Mouse (Mus musculus) forebrain, embryonic 10.5 days (tissue): ENCODE results near the gene Vac14. TPM values are rescaled to one million over a fixed set of nuclear protein-coding genes. Genes with fewer than 3 reads are reported as not detected.

Source experiments
- DNase-seq: peaks from one replicate; pipeline ENCODE4 v3.0.0-alpha.2; 2017; ENCODE audit warnings: low spot score; ENCODE audit errors: extremely low spot score
- H3K27ac ChIP-seq: fragments of 300-500 bp; sonication (generic); 2 replicates; pipeline ENCODE4 v1.5.1; 2016; ENCODE audit warnings: mild to moderate bottlenecking
- H3K27me3 ChIP-seq: fragments of 300-500 bp; sonication (generic); 2 replicates; pipeline ENCODE4 v1.6.1; 2016; ENCODE audit warnings: mild to moderate bottlenecking; ENCODE audit not compliant: poor library complexity, severe bottlenecking
- H3K36me3 ChIP-seq: fragments of 300-500 bp; sonication (generic); replicated peaks from 2 replicates; pipeline ENCODE4 v1.6.1; 2016; ENCODE audit warnings: mild to moderate bottlenecking, moderate library complexity
- H3K4me1 ChIP-seq: fragments of 300-500 bp; sonication (generic); 2 replicates; pipeline ENCODE4 v1.6.1; 2016
- H3K4me3 ChIP-seq: fragments of 300-500 bp; sonication (generic); 2 replicates; pipeline ENCODE4 v1.5.1; 2016; ENCODE audit warnings: mild to moderate bottlenecking, moderate library complexity
- H3K9me3 ChIP-seq: fragments of 300-500 bp; sonication (generic); 2 replicates; pipeline ENCODE4 v1.6.1; 2016; ENCODE audit warnings: mild to moderate bottlenecking, moderate library complexity
- WGBS: fragments of 180-500 bp; shearing (Covaris S2); methylation state at CpG from one replicate; pipeline ENCODE4 v1.1.7; 2016; 5-methylcytosine and 5-hydroxymethylcytosine counted together
- polyA plus RNA-seq: library from polyadenylated mRNA; unstranded; fragments of >200 nt; fragmentation: Nextera tagmentation; extraction: Ambion mirVana; gene quantifications from 2 replicates; pipeline ENCODE4 v1.2.1, GENCODE M21; 2016

The Vac14 gene
- polyA plus RNA-seq, 1 experiment from 2014 or later = 29.9 TPM

DNA sequence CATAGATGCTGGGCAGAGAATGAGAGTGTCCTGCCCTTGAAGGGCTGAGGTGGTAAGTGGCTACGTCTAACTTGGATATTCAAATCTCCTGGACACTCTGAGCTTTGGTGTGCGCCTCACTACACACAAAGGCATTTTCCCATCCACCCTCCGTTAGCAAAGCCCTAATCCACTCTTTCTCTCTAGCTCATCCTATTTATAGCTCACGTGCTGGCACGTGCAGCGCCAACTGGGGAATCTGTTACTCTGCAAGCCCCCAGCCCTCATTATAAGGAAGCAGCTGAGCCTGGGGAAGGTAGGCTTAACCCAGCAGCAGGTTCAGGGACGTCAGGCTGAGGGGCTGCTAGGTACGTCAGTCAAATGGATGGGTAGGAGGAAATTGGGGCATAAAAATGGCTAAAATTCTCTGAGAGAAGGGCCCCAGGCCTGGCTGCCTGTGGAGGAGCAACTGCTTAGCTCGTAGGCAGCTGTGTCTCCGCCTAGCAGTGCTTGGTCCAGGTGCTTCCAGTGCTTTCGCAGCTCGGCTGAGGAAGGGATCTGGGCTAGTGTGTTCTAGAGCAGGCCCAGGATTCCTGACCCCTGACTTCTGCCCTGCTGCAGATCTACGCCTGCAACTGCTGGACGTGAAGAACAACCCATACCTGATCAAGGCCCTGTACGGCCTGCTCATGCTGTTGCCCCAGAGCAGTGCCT is 96.6 kb downstream of the Vac14 start:
- peaks cover 60% of the 10 kb centered on the region for H3K36me3 ChIP-seq
- H3K4me1 ChIP-seq = peaks cover 45% of the 10 kb centered on the region
- no peak overlapping the region for H3K4me3 ChIP-seq
- WGBS = 79% methylated on average over 15 of the region's 15 CpGs
- peak overlapping the region; percentile 16 for H3K27ac ChIP-seq
- H3K27me3 ChIP-seq = peaks cover 10% of the 10 kb centered on the region
- no peaks in the 10 kb centered on the region for H3K9me3 ChIP-seq
- no peak for DNase-seq

DNA sequence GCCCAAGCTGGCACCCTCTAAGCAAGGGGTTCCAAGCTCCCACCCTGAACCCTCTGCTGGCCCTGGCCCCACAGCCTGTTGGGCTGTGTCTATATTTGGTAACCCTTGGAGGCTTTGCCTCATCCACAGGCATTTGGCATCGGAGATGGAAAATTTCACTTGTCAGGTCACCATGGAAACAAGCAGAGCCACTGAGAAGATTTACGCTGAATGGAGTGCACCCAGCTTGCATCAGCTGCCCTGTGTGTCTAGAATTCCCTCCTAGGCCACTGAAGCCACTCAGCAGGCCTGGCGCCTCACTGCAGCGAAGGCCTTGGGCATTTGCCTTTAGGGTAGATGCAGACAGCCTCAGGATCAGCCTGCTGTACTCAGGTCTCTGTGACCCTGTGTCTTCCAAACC is 97.7 kb downstream of the Vac14 start:
- no peaks in the 10 kb centered on the region for H3K9me3 ChIP-seq
- H3K4me3 ChIP-seq = no peak overlapping the region
- WGBS = 88% methylated on average over 4 of the region's 4 CpGs
- peaks cover 17% of the 10 kb centered on the region for H3K27me3 ChIP-seq
- H3K36me3 ChIP-seq = peaks cover 49% of the 10 kb centered on the region
- H3K27ac ChIP-seq = 0 out of 2 replicates have a peak overlapping the region, but pooled peaks have one; percentile 41
- H3K4me1 ChIP-seq = peaks cover 52% of the 10 kb centered on the region
- no peak for DNase-seq

DNA sequence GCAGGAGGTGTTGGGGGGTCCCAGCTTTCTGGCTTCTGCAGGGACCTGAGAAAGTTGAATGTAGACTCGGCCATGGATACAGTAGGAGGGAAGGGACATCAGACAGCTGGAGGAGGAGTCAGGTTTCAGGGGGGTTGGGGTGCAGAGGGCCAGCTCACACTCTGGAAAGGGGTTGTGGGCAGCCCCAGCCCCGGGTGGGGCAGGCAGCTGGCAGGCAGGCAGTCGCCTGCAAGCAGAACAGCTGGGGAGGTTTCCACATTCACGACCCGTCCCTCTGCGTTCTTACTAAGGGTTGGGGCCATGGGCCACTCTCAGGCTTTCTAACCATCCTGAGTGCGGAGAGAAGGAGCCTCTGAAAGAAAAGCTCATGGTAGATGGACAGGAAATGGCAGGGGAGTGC is 98.7 kb downstream of the Vac14 start:
- WGBS = 71% methylated on average over 7 of the region's 7 CpGs
- H3K27ac ChIP-seq = 0 out of 2 replicates have a peak overlapping the region, but pooled peaks have one; percentile 25
- no peak for DNase-seq

DNA sequence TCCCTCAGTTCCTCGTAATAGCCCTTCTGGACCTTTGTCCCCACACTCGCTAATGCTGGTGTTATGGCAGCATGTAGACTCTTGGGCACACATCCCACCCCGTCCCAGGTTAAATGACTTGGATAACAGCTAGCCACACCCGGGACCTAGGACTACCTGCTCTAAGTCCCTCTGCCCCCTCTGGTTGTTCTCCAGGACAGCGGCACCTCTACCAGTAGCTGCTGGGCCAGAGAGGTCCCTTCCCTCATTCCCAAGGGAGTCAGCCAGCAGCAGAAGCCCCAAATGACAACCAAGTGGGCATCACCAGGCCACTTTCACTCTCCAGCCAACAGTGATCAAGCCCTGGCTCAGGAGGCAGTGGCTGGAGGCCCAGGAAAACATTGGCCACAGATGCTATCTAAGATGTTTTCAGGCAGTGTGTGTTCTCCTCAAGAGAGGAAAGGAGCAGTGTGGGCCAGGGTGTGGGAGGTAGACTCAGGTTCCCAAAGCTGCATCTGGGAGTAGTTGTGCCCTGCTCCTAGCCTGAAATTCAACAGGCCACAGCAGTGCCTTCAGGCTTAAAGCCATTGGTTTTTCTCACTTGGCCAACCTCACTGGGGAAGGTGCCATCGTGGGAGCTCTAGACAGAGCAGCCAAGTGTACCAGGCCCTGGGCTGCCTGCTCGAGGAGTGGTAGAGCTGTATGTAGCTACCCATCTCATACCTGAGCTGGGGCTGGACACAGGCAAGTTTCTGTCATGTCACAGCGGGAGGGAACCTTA is 100.0 kb downstream of the Vac14 start:
- H3K4me3 ChIP-seq = no peak overlapping the region
- DNase-seq = no peak
- H3K27me3 ChIP-seq = peaks cover 17% of the 10 kb centered on the region
- H3K27ac ChIP-seq = peak overlapping the region; percentile 93; the same call in 1 of the 2 replicates
- peaks cover 33% of the 10 kb centered on the region for H3K36me3 ChIP-seq
- WGBS = 88% methylated on average over 8 of the region's 8 CpGs
- H3K4me1 ChIP-seq = peaks cover 69% of the 10 kb centered on the region
- no peaks in the 10 kb centered on the region for H3K9me3 ChIP-seq

More for the DNA sequence above, 98.7 kb downstream of the Vac14 start:
- H3K36me3 ChIP-seq = peaks cover 39% of the 10 kb centered on the region
- peaks cover 17% of the 10 kb centered on the region for H3K27me3 ChIP-seq
- no peak overlapping the region for H3K4me3 ChIP-seq
- H3K4me1 ChIP-seq = peaks cover 56% of the 10 kb centered on the region
- H3K9me3 ChIP-seq = no peaks in the 10 kb centered on the region

DNA sequence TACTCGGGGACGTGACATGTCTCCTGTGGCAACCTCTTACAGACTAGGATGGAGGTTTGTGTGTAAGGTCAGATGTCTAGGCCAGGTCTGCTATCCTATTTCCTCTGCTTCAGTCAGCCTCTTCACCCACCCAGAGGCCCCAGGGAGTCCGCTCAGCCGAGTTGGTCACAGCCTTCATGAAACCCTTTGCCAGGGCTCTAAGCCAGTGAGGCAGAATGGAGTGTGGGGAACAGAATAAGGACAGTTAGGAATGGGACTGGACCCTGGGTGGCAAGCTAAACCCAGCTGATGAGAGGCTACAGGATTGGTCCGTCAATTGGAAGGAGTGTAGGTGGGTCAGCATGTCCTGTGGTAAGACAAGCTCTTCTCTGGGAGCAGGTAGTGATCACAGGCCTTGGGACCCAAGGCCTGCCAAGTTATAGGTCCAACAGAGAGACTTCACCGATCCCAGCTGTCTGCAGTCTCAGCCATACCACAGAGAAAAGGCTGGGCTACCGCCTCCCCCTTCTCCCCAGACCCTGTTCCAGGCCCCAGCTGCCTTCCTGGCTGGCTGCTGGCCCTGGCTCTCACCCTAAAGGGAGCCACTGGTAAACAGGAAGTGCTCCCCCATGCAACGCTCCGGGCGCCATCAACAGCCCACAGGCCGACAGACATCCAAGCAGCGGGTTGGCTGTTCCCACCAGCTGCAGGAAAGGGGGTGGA is 100.7 kb downstream of the Vac14 start:
- 52% methylated on average over 12 of the region's 12 CpGs for WGBS
- no peak overlapping the region for H3K4me3 ChIP-seq
- peaks cover 76% of the 10 kb centered on the region for H3K4me1 ChIP-seq
- H3K27ac ChIP-seq = peak overlapping the region; percentile 93
- peaks cover 17% of the 10 kb centered on the region for H3K27me3 ChIP-seq
- H3K36me3 ChIP-seq = peaks cover 33% of the 10 kb centered on the region
- DNase-seq = no peak
- no peaks in the 10 kb centered on the region for H3K9me3 ChIP-seq

DNA sequence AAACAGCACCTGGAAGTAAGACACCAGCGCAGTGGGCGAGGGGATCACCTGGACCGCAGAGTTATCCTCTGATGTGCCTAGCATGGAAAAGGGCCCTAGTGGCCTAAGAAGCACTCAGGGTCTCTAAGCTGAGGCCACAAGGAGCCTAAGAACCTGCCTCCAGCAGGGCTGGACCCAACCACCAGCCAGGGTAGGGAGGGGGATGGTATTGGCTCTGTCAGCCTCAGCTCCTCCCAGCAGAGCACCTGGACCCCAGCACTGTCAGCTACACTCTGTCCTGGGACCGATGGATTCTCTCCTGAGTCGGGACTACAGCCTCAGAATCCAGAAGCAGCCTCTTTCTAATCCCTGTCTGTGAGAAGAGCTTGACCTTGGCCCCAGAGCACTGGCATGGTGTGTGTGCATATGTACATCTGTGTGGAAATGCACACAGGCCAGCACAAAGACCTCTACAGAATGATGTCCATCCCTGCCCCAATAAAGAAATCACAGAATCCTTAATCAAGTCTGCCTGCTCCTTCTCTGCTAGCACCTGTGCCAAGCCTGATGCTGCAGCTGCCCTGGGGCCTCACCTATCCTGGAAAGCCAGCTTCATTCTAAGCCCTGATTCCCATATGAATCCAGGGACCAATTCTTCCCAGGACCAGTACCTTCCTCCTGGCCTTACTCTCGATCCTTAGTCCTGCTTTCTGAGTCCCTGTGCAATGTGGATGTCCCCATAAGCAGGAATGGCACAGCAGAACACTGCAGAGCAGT is 101.7 kb downstream of the Vac14 start:
- peaks cover 32% of the 10 kb centered on the region for H3K36me3 ChIP-seq
- DNase-seq = no peak
- H3K4me1 ChIP-seq = peaks cover 80% of the 10 kb centered on the region
- peak overlapping the region; percentile 82; the same call in 1 of the 2 replicates for H3K4me3 ChIP-seq
- 52% methylated on average over 6 of the region's 6 CpGs for WGBS
- peak overlapping the region; percentile 93 for H3K27ac ChIP-seq
- peaks cover 17% of the 10 kb centered on the region for H3K27me3 ChIP-seq
- no peaks in the 10 kb centered on the region for H3K9me3 ChIP-seq

DNA sequence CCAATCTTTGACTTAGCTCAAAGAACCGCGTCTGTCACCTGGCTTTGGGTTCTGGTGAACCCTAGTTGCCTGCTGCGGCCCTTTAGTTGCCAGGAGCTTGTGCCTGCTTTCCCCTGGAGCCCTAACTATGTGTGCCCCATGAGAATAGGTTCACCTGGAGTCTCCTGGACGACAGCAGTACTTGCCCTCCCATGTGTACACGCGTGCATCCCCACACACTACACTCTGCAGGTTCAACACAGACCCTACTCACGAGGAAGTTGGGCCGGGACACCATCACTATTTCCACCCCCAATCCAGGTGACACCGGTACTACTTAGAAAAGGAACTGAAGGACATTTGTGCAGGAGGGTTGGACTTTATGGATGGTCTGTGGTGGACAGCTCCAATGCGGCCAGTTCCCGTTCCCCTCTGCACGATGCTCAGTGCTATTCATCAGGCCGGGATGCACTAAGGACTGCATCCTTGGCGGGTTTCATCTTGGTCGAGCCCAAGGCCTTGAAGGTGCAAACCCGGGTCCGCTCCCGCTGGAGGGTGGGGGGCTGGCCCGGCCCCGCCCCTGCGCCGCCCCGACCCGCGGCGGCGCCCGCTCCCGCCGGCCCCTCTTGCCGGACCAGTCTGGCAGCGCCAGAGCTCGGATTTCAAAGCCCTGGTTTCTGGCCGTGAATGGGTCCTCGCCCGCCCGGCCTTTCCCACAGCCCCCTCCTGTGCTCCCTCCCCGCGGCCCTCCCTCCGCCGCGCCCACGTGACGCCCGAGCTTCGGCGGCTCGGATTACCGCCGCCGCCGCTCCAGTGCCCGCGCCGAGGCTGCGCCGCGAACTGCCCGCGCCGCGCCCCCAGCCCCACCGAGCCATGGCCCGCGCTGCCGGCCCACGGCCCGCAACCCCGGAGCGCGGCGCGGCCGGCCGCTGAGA is 102.6 kb downstream of the Vac14 start, which contains the start of gene Mtss1l:
Gene Mtss1l (plus strand): TSS at position 792 of the 914 bp plus-strand sequence.
- peaks cover 87% of the 10 kb centered on the region for H3K4me1 ChIP-seq
- peaks cover 35% of the 10 kb centered on the region for H3K36me3 ChIP-seq
- no peaks in the 10 kb centered on the region for H3K9me3 ChIP-seq
- H3K27me3 ChIP-seq = peaks cover 17% of the 10 kb centered on the region
- WGBS = 4% methylated on average over 72 of the region's 75 CpGs
- peak within 1 kb of the TSS; percentile 82 for H3K4me3 ChIP-seq
- peak within 1 kb of the TSS; percentile 93 for H3K27ac ChIP-seq
- peak; percentile 90 for DNase-seq

DNA sequence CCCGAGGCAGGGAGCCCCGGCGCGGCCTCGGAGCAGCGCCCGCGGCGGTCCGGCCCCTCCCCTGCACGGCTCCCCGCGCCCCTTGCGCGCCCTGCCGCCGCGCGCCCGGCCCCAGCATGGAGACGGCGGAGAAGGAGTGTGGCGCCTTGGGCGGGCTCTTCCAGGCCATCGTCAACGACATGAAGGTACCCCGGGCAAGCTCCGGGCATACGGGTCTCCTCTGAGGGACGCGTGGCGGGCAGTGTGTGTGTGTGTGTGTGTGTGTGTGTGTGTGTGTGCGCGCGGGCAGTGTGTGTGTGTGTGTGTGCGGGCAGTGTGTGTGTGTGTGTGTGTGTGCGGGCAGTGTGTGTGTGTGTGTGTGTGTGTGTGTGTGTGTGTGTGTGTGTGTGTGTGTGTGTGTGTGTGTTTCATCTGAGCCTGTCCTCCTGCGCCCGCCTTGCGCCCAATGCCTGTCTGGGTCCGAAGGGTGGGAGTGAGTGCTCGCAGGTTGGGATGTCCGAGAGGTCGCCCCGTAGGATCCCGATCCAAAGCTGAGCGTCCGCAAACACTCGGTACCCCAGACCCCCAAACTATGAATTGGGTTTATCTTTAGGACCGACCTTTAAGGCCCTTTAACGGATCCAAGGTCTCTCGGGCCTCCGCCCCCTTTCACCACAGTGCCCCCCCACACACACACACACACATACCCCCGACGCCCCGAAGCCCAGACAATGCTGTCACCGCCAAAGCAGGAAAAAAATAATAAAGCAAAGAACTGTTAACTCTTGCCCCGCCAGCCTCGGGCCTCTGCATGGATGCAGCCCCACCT is 103.4 kb downstream of the Vac14 start:
- peaks cover 86% of the 10 kb centered on the region for H3K4me1 ChIP-seq
- 5% methylated on average over 54 of the region's 59 CpGs for WGBS

DNA sequence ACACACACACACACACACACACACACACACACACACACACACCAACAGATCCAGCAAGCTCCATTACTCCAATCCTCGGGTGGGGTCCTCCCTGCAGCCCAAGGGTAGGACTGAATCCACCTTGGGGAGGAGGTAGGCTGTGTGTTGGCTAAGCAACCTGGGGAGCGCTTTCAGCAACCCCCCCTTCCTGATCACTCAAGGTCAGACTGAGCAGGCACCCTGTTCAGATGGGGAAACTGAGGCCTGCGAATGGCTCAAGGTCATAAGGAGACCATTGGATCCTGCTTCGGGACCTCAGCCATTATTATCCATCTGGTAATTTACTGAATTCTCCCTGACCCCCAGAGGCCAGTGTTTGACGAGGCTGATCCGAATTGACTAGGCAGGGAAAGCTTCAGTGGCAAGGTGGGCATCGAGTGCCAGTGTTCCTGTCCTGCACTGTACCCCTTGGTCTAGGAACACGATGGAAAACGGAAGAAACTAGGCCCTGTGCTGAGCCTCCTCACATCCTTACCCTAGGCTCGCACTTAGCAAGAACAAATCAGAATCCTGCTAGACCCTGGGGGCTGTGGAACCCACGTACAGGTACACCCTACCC is 104.1 kb downstream of the Vac14 start:
- Histone ChIP-seq H3K27ac (peak overlapping the region; percentile 93), H3K36me3 (peaks cover 46% of the 10 kb centered on the region), H3K4me1 (peaks cover 87% of the 10 kb centered on the region), H3K27me3 (peaks cover 17% of the 10 kb centered on the region), H3K9me3 (no peaks in the 10 kb centered on the region), H3K4me3 (peak overlapping the region; percentile 82)
- DNase-seq = no peak
- 66% methylated on average over 11 of the region's 11 CpGs for whole genome bisulfite sequencing

More for the DNA sequence above, 103.4 kb downstream of the Vac14 start:
- peaks cover 17% of the 10 kb centered on the region for H3K27me3 ChIP-seq
- H3K9me3 ChIP-seq = no peaks in the 10 kb centered on the region
- peaks cover 39% of the 10 kb centered on the region for H3K36me3 ChIP-seq
- peak overlapping the region; percentile 82 for H3K4me3 ChIP-seq
- peak overlapping the region; percentile 93 for H3K27ac ChIP-seq
- peak; percentile 46 for DNase-seq

DNA sequence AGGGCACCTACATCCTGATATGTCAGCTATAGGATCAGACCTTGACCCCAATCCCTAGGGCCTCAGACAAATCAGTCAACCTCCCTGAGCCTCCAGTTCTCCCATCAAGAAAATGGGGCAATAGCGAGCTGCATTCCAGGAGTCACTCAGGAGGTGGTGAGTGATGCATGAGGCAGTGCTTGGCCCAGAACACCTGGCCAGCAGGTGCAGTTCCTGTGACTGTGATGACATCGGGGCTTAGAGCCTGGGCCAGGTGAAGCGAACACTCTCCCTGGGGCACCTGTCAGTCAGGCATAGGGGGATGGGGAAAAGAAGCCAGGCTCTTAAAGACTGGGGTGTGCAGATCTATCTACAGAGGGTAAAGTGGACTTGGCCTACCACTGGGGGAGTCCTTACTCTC is 106.1 kb downstream of the Vac14 start:
- H3K4me3 ChIP-seq = peak overlapping the region; percentile 22; the same call in 1 of the 2 replicates
- H3K27ac ChIP-seq = peak overlapping the region; percentile 74
- no peaks in the 10 kb centered on the region for H3K9me3 ChIP-seq
- peaks cover 11% of the 10 kb centered on the region for H3K27me3 ChIP-seq
- no peak for DNase-seq
- WGBS = 76% methylated on average over 3 of the region's 3 CpGs
- H3K4me1 ChIP-seq = peaks cover 73% of the 10 kb centered on the region
- peaks cover 66% of the 10 kb centered on the region for H3K36me3 ChIP-seq
